Mouse (Mus musculus) kidney, adult 2 months (tissue): ENCODE results near the gene Lamp1. TPM values are rescaled to one million over a fixed set of nuclear protein-coding genes. Genes with fewer than 3 reads are reported as not detected.
A peak's percentile ranks its signal among the peaks of the same experiment; 100 is the strongest.

Experiments used
- DNase-seq: peaks from one replicate; pipeline ENCODE4 v3.0.0; 2021
- H3K27ac ChIP-seq: fragments of 200-500 bp; 2 replicates; pipeline ENCODE4 v1.5.1; 2012; ENCODE audit warnings: low read depth, low read length, control low read depth, inconsistent platforms; ENCODE audit not compliant: insufficient read depth
- H3K27me3 ChIP-seq: fragments of 200-500 bp; replicated peaks from 2 replicates; pipeline ENCODE4 v1.6.1; 2012; ENCODE audit warnings: mild to moderate bottlenecking, moderate library complexity, low read length, inconsistent platforms; ENCODE audit not compliant: control insufficient read depth, insufficient read depth
- H3K36me3 ChIP-seq: fragments of 200-500 bp; 2 replicates; pipeline ENCODE4 v1.6.1; 2012; ENCODE audit warnings: mild to moderate bottlenecking, moderate library complexity, low read length, inconsistent platforms; ENCODE audit not compliant: control insufficient read depth, insufficient read depth
- H3K4me1 ChIP-seq: fragments of 200-500 bp; 2 replicates; pipeline ENCODE4 v1.6.1; 2011; ENCODE audit warnings: low read length; ENCODE audit not compliant: control insufficient read depth, insufficient read depth
- H3K4me3 ChIP-seq: fragments of 200-500 bp; 2 replicates; pipeline ENCODE4 v1.5.1; 2011; ENCODE audit warnings: mild to moderate bottlenecking, low read depth, low read length, control low read depth; ENCODE audit not compliant: insufficient read depth
- CTCF ChIP-seq: fragments of 200-500 bp; conservative IDR thresholded peaks from 2 replicates; pipeline ENCODE4 v1.5.1; 2011; ENCODE audit warnings: low read depth, mild to moderate bottlenecking, control low read depth, low read length, moderate library complexity, mixed read lengths; ENCODE audit not compliant: insufficient read depth, insufficient read length
- POLR2A ChIP-seq: fragments of 200-500 bp; IDR thresholded peaks from one replicate; pipeline ENCODE4 v1.6.1; 2011; ENCODE audit warnings: low read depth, low read length, control low read depth
- WGBS: fragments of 180-500 bp; shearing (Covaris S2); methylation state at CpG from one replicate; pipeline ENCODE4 v1.1.7; 2018; 5-methylcytosine and 5-hydroxymethylcytosine counted together
- polyA plus RNA-seq: library from polyadenylated mRNA; depleted of rRNA; stranded (reverse); fragments of >200 nt; gene quantifications from 2 replicates; pipeline ENCODE4 v1.2.3, GENCODE M21; 2012

The Lamp1 gene
- polyA plus RNA-seq, 1 experiment: 1,404 TPM

- H3K27me3 ChIP-seq: no peaks in the 10 kb centered on the region
- DNase-seq: no peak
- no peaks in the 10 kb centered on the region for H3K4me1 ChIP-seq
- no peak overlapping the region for H3K4me3 ChIP-seq
- WGBS: 79% methylated on average over 9 of the region's 9 CpGs
- no peaks in the 10 kb centered on the region for H3K36me3 ChIP-seq
- TF ChIP-seq POLR2A: no peak
- TF ChIP-seq CTCF: no peak
- H3K27ac ChIP-seq: no peak overlapping the region
Observed at GRCm38 (mm10) chr8:13187229-13187628, 28.3 kb downstream of the Lamp1 start.

GRCm38 (mm10) chr8:13187638-13188037, 28.7 kb downstream of the Lamp1 start:
- Histone ChIP-seq H3K36me3 (no peaks in the 10 kb centered on the region), H3K4me1 (no peaks in the 10 kb centered on the region), H3K27me3 (no peaks in the 10 kb centered on the region), H3K27ac (no peak overlapping the region), H3K4me3 (no peak overlapping the region)
- 57% methylated on average over 7 of the region's 7 CpGs for WGBS
- no peak for DNase-seq
- TF ChIP-seq POLR2A (no peak), CTCF (no peak)

- DNase-seq: no peak
- H3K4me1 ChIP-seq: no peaks in the 10 kb centered on the region
- H3K4me3 ChIP-seq: no peak overlapping the region
- WGBS: 87% methylated on average over 13 of the region's 13 CpGs
- H3K27me3 ChIP-seq: no peaks in the 10 kb centered on the region
- no peaks in the 10 kb centered on the region for H3K36me3 ChIP-seq
- H3K27ac ChIP-seq: no peak overlapping the region
- TF ChIP-seq CTCF (no peak), POLR2A (no peak)
Observed at GRCm38 (mm10) chr8:13188052-13188555, 29.1 kb downstream of the Lamp1 start.

- WGBS: 75% methylated on average over 1 of the region's 1 CpGs
- no peaks in the 10 kb centered on the region for H3K27me3 ChIP-seq
- no peaks in the 10 kb centered on the region for H3K4me1 ChIP-seq
- H3K4me3 ChIP-seq: no peak overlapping the region
- no peak overlapping the region for H3K27ac ChIP-seq
- TF ChIP-seq CTCF (no peak), POLR2A (no peak)
- DNase-seq: no peak
- H3K36me3 ChIP-seq: no peaks in the 10 kb centered on the region
Observed at GRCm38 (mm10) chr8:13188857-13189256, 29.9 kb downstream of the Lamp1 start.

GRCm38 (mm10) chr8:13190235-13190634, 31.3 kb downstream of the Lamp1 start:
- Histone ChIP-seq H3K27me3 (no peaks in the 10 kb centered on the region), H3K4me1 (no peaks in the 10 kb centered on the region), H3K4me3 (no peak overlapping the region), H3K36me3 (no peaks in the 10 kb centered on the region), H3K27ac (no peak overlapping the region)
- WGBS: 75% methylated on average over 8 of the region's 8 CpGs
- DNase-seq: no peak
- TF ChIP-seq CTCF (no peak), POLR2A (no peak)

- 64% methylated on average over 10 of the region's 10 CpGs for WGBS
Observed at GRCm38 (mm10) chr8:13194818-13195217, 35.9 kb downstream of the Lamp1 start.

GRCm38 (mm10) chr8:13197493-13197892, 38.5 kb downstream of the Lamp1 start:
- H3K27ac ChIP-seq: no peak overlapping the region
- no peaks in the 10 kb centered on the region for H3K36me3 ChIP-seq
- H3K4me1 ChIP-seq: peaks cover 5% of the 10 kb centered on the region; the same call in 1 of the 2 replicates
- peak; percentile 60 for DNase-seq
- WGBS: 50% methylated on average over 5 of the region's 5 CpGs
- TF ChIP-seq CTCF (no peak), POLR2A (no peak)
- no peak overlapping the region for H3K4me3 ChIP-seq
- no peaks in the 10 kb centered on the region for H3K27me3 ChIP-seq

More at GRCm38 (mm10) chr8:13194818-13195217, 35.9 kb downstream of the Lamp1 start:
- H3K4me1 ChIP-seq: peaks cover 5% of the 10 kb centered on the region; the same call in 1 of the 2 replicates
- peak; percentile 32 for DNase-seq
- H3K27ac ChIP-seq: no peak overlapping the region
- TF ChIP-seq CTCF: no peak
- TF ChIP-seq POLR2A: no peak
- H3K36me3 ChIP-seq: no peaks in the 10 kb centered on the region
- no peak overlapping the region for H3K4me3 ChIP-seq
- no peaks in the 10 kb centered on the region for H3K27me3 ChIP-seq
